Mouse (Mus musculus): ENCODE data around the gene Ackr2.

DNA sequence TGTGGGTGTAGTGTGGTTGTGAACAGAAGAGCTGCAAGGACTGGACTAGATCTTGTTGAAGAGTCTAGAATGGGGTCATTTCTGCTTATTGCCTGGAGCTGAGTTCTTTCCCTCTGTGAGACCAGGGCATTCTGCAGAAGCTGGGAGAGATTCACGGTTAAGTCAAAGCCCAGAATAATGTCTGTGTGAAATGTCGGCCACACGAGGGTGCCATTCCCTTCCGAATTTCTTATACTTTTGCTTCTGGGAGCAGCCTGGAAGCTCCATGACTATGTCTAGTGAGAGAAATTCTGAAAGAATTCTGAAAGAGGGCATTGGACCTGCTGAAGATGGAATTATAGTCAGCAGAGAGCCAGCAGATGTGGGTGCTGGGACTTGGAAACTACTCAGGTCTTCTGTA, 49.6 kb downstream of the Ackr2 start:
- TF ChIP-seq TAL1 (IDR thresholded peaks at IDR 0.05; ENCODE audit: low read length) (no peak), GATA1 (IDR thresholded peaks at IDR 0.05; ENCODE audit: low read length) (no peak)

Data from erythroblast, embryonic 14.5 days (primary cell).